Mouse (Mus musculus) hindbrain, embryonic 15.5 days (tissue): ENCODE results near the gene Zfp644. TPM values are rescaled to one million over a fixed set of nuclear protein-coding genes. Genes with fewer than 3 reads are reported as not detected.

Source experiments
- ATAC-seq: fragments of 200-750 bp; cut with Nextera tagmentation; 2 replicates; pipeline ENCODE4 v1.8.0; 2017; ENCODE audit warnings: low read depth, moderate number of reproducible peaks, moderate TSS enrichment; ENCODE audit not compliant: low FRiP score
- H3K27ac ChIP-seq: fragments of 300-500 bp; sonication (generic); replicated peaks from 2 replicates; pipeline ENCODE4 v1.5.1; 2015; ENCODE audit warnings: mild to moderate bottlenecking, inconsistent platforms
- H3K27me3 ChIP-seq: fragments of 300-500 bp; sonication (generic); 2 replicates; pipeline ENCODE4 v1.6.1; 2015; ENCODE audit warnings: control low read depth, inconsistent platforms
- H3K36me3 ChIP-seq: fragments of 300-500 bp; sonication (generic); 2 replicates; pipeline ENCODE4 v1.6.1; 2015; ENCODE audit warnings: control low read depth, inconsistent platforms
- H3K4me1 ChIP-seq: fragments of 300-500 bp; sonication (generic); replicated peaks from 2 replicates; pipeline ENCODE4 v1.6.1; 2015; ENCODE audit warnings: control low read depth, inconsistent platforms
- H3K4me2 ChIP-seq: fragments of 300-500 bp; sonication (generic); 2 replicates; pipeline ENCODE4 v1.6.1; 2015; ENCODE audit warnings: moderate library complexity, mild to moderate bottlenecking, inconsistent platforms
- H3K4me3 ChIP-seq: fragments of 300-500 bp; sonication (generic); 2 replicates; pipeline ENCODE4 v1.5.1; 2015; ENCODE audit warnings: mild to moderate bottlenecking, inconsistent platforms
- H3K9ac ChIP-seq: fragments of 300-500 bp; sonication (generic); 2 replicates; pipeline ENCODE4 v1.6.1; 2015; ENCODE audit warnings: inconsistent platforms
- H3K9me3 ChIP-seq: fragments of 300-500 bp; sonication (generic); 2 replicates; pipeline ENCODE4 v1.6.1; 2016; ENCODE audit warnings: control low read depth, inconsistent platforms
- WGBS: fragments of 180-500 bp; shearing (Covaris S2); methylation state at CpG from one replicate; pipeline ENCODE4 v1.1.7; 2015; 5-methylcytosine and 5-hydroxymethylcytosine counted together
- polyA plus RNA-seq: library from polyadenylated mRNA; unstranded; fragments of >200 nt; fragmentation: Nextera tagmentation; extraction: Ambion mirVana; gene quantifications from 2 replicates; pipeline ENCODE4 v1.2.1, GENCODE M21; 2015

Gene Zfp644
- polyA plus RNA-seq, 1 experiment from 2014 or later, result 58.1 TPM

DNA sequence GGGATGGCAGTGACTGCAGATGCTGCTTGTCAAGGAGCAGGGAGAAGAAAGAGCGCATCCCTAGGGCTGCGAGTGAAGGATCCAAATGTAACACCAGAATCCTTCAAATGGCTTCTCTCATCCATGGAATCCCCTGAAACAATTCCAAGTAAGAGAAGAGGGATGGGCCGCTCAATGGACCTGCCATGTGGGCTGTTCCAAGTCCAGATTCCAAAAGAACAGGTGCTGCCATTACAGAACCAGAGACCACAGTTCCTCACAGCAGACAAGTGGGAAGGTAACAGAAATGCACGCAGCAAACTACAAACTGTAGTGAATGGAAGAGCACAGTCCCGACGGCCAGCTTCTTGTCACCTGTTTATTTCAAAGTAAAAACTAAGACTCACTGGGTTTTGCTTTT, 76.6 kb downstream of the Zfp644 start:
- H3K27me3 ChIP-seq, result no peaks in the 10 kb centered on the region
- ATAC-seq, result no peak
- no peak overlapping the region for H3K4me3 ChIP-seq
- no peak overlapping the region for H3K27ac ChIP-seq
- H3K9me3 ChIP-seq, result no peaks in the 10 kb centered on the region
- H3K9ac ChIP-seq, result no peak overlapping the region
- WGBS, result 87% methylated on average over 6 of the region's 6 CpGs
- H3K4me2 ChIP-seq, result no peak overlapping the region
- H3K4me1 ChIP-seq, result no peaks in the 10 kb centered on the region
- no peaks in the 10 kb centered on the region for H3K36me3 ChIP-seq

DNA sequence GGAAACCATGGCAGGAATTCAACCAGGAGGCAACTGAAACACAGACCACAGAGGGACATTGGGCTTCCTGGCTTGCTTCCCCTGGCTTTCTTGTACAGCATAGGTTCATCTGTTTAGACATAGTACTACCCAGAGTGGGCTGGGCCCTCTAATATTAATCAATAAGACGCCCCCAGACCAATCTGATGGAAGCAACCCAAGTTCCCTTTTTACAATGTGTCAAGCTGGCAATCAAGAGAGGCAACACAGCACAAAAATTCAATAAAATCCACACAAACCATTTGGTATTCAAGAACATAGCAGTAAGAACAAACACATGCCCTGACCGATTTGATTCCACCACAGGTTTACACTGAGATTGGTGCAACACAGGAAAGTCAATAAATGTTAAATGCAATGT, 82.1 kb downstream of the Zfp644 start:
- no peak overlapping the region for H3K4me2 ChIP-seq
- no peaks in the 10 kb centered on the region for H3K27me3 ChIP-seq
- no peak for ATAC-seq
- H3K4me3 ChIP-seq, result no peak overlapping the region
- no peak overlapping the region for H3K9ac ChIP-seq
- H3K9me3 ChIP-seq, result no peaks in the 10 kb centered on the region
- H3K4me1 ChIP-seq, result no peaks in the 10 kb centered on the region
- 96% methylated on average over 2 of the region's 2 CpGs for WGBS
- 0 out of 2 replicates have a peak, but pooled peaks cover 5% of the 10 kb centered on the region for H3K36me3 ChIP-seq
- H3K27ac ChIP-seq, result no peak overlapping the region

DNA sequence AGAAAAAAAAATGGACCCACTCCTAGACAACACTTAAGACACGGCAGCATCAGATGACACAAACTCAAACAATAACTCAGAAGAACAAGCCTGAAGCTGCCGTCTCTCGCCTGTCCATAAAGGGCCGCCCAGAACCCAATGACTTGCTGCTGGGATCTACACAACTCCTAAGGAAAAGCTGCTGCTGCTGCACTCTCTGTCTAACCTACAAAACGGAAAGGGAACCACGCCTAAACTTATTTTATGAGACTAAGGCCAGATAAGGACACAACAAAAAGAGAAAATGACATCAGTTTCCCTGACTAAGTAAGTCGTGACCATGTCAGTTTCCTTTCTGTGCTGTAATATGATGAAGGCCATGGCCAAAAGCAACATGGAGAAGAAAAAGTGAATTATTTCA, 82.5 kb downstream of the Zfp644 start:
- H3K27me3 ChIP-seq, result no peaks in the 10 kb centered on the region
- no peak for ATAC-seq
- no peak overlapping the region for H3K4me2 ChIP-seq
- 0 out of 2 replicates have a peak, but pooled peaks cover 5% of the 10 kb centered on the region for H3K36me3 ChIP-seq
- no peak overlapping the region for H3K27ac ChIP-seq
- H3K9me3 ChIP-seq, result no peaks in the 10 kb centered on the region
- H3K4me3 ChIP-seq, result no peak overlapping the region
- 87% methylated on average over 7 of the region's 7 CpGs for WGBS
- H3K4me1 ChIP-seq, result no peaks in the 10 kb centered on the region
- H3K9ac ChIP-seq, result no peak overlapping the region

DNA sequence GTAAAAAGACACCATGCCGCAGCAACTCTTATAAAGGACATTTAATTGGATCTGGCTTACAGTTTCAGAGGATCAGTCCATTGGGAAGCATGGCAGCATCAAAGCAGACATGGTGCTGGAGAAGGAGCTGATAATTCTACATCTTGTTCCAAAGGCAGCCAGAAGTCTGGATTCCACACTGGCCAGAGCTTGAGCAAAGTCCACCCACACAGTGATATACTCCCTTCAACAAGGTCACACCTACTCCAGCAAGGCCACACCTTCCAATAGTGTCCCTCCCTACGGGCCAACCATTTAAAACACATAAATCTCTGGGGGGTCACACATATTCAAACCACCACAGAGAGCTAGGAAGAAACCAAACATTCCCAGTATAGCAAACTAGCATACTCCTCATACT, 84.9 kb downstream of the Zfp644 start:
- no peak overlapping the region for H3K27ac ChIP-seq
- no peaks in the 10 kb centered on the region for H3K9me3 ChIP-seq
- H3K36me3 ChIP-seq, result 0 out of 2 replicates have a peak, but pooled peaks cover 5% of the 10 kb centered on the region
- 94% methylated on average over 2 of the region's 2 CpGs for WGBS
- no peaks in the 10 kb centered on the region for H3K4me1 ChIP-seq
- H3K4me3 ChIP-seq, result no peak overlapping the region
- H3K4me2 ChIP-seq, result no peak overlapping the region
- no peak for ATAC-seq
- H3K9ac ChIP-seq, result no peak overlapping the region
- no peaks in the 10 kb centered on the region for H3K27me3 ChIP-seq

DNA sequence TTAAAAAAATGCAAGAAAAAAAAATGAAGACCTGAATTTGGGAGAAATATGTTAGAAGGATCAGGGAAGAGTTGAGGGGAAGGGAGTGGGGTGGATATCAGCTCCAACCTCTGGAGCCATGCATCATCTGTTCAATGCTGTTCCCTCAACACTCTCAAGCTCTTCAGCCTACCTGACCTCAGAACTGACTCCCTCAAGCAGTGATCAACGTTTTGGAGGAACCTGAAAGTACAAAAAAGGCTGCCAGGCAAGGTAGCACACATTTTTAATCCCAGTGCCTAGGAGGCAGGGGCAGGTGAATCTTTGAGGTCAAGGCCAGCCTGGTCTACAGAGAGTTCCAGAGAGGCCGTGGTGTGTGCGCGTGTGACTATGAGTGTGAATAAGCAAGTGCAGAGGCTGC, 88.3 kb downstream of the Zfp644 start, which contains the start of gene Gm17304:
Gene Gm17304, plus strand, starts transcription at position 301 of the 400 bp plus-strand sequence.
- peaks cover 5% of the 10 kb centered on the region; the same call in 1 of the 2 replicates for H3K36me3 ChIP-seq
- no peaks in the 10 kb centered on the region for H3K4me1 ChIP-seq
- H3K9me3 ChIP-seq, result no peaks in the 10 kb centered on the region
- no peak within 1 kb of the TSS for H3K4me2 ChIP-seq
- WGBS, result 92% methylated on average over 4 of the region's 4 CpGs
- H3K27me3 ChIP-seq, result no peaks in the 10 kb centered on the region
- H3K9ac ChIP-seq, result no peak within 1 kb of the TSS
- ATAC-seq, result no peak
- H3K27ac ChIP-seq, result no peak within 1 kb of the TSS
- H3K4me3 ChIP-seq, result no peak within 1 kb of the TSS

DNA sequence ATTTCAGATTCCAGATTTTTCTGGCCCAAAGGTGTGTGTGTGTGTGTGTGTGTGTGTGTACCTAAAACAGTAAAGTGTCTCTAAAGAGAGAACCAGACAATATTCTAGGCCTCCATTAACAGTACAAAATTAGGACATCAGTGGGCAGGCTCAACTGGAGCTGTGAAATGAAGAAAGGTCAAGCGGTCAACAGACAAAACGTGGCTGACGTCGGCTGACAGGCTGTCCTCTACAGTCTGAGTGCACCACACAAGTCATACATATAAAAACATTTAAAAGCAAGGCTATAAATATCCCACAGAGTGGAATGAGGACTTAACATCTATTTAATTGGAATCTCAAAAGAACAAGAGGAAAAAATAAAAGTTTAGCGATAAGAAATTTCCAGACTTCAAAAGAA, 90.0 kb downstream of the Zfp644 start:
- 79% methylated on average over 5 of the region's 5 CpGs for WGBS
- peaks cover 5% of the 10 kb centered on the region; the same call in 1 of the 2 replicates for H3K36me3 ChIP-seq
- no peaks in the 10 kb centered on the region for H3K9me3 ChIP-seq
- no peak for ATAC-seq
- H3K4me2 ChIP-seq, result no peak overlapping the region
- no peak overlapping the region for H3K4me3 ChIP-seq
- H3K27me3 ChIP-seq, result no peaks in the 10 kb centered on the region
- no peak overlapping the region for H3K27ac ChIP-seq
- H3K4me1 ChIP-seq, result no peaks in the 10 kb centered on the region
- no peak overlapping the region for H3K9ac ChIP-seq

DNA sequence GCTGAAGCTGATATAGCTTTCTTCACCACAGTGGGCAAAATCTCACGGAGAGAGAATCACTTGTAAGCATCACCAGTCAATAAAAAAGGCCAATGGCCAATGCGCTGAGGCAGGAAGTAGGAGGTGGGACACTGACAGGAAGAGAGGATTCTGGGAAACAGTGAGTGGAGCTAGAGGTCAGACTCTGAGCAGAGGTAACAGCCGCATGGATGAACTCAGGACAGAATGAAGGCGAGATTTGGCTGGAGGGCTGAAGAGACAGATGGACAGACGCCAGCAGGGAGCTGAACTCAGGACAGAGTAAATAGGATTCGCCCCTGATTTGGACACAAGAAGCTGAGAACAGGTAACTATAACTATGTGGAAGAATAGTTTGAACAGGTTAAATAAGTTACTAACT, 92.0 kb downstream of the Zfp644 start:
- 87% methylated on average over 6 of the region's 6 CpGs for WGBS
- H3K27me3 ChIP-seq, result no peaks in the 10 kb centered on the region
- H3K27ac ChIP-seq, result no peak overlapping the region
- no peaks in the 10 kb centered on the region; the same call in 1 of the 2 replicates for H3K36me3 ChIP-seq
- H3K4me1 ChIP-seq, result no peaks in the 10 kb centered on the region
- H3K4me3 ChIP-seq, result no peak overlapping the region
- ATAC-seq, result no peak
- H3K9ac ChIP-seq, result no peak overlapping the region
- no peaks in the 10 kb centered on the region for H3K9me3 ChIP-seq
- H3K4me2 ChIP-seq, result no peak overlapping the region

DNA sequence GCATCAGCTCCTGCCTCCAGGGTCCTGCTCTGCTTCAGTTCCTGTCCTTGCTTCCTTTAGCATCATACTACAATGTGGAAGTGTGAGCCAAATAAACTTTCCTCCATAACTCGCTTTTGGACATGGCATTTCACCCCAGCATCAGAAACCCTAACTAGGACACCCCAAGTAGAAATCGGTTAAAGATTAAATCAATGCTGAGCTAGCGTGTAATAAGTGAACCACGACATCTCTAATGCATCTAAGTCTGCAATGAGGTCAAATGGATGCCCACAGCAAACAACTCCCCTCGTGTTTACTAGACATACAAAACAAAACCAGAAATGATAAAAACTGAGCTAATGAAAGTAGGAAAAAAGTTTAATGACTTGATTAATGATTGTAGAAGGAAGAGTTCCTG, 92.7 kb downstream of the Zfp644 start:
- no peak overlapping the region for H3K4me3 ChIP-seq
- no peaks in the 10 kb centered on the region; the same call in 1 of the 2 replicates for H3K36me3 ChIP-seq
- H3K27me3 ChIP-seq, result no peaks in the 10 kb centered on the region
- H3K4me1 ChIP-seq, result no peaks in the 10 kb centered on the region
- H3K9me3 ChIP-seq, result no peaks in the 10 kb centered on the region
- H3K27ac ChIP-seq, result no peak overlapping the region
- no peak overlapping the region for H3K4me2 ChIP-seq
- no peak for ATAC-seq
- H3K9ac ChIP-seq, result no peak overlapping the region
- 93% methylated on average over 5 of the region's 5 CpGs for WGBS

DNA sequence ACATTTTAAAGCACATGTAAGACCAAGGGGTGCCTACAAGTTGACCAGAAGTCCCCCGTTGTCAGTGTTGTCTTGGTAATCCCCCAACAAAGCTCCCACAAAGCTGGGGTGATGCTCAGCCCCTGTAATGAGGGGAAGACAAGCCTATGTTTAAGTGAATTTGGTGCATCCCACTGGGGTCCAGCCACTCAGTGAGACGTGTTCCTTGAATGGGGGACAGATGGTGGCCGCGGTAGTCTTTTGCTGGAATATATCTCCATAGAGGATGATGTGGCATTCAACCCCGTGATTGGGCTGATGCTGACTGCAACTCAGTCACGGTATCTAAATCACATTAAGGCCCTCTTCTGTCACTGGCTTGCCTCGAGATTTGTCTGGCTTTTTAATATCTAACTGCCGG, 97.6 kb downstream of the Zfp644 start:
- no peaks in the 10 kb centered on the region for H3K27me3 ChIP-seq
- no peak overlapping the region for H3K27ac ChIP-seq
- ATAC-seq, result no peak
- no peaks in the 10 kb centered on the region; the same call in 1 of the 2 replicates for H3K36me3 ChIP-seq
- no peak overlapping the region for H3K4me3 ChIP-seq
- H3K4me2 ChIP-seq, result no peak overlapping the region
- no peaks in the 10 kb centered on the region for H3K4me1 ChIP-seq
- H3K9ac ChIP-seq, result no peak overlapping the region
- WGBS, result 47% methylated on average over 8 of the region's 8 CpGs
- no peaks in the 10 kb centered on the region for H3K9me3 ChIP-seq

DNA sequence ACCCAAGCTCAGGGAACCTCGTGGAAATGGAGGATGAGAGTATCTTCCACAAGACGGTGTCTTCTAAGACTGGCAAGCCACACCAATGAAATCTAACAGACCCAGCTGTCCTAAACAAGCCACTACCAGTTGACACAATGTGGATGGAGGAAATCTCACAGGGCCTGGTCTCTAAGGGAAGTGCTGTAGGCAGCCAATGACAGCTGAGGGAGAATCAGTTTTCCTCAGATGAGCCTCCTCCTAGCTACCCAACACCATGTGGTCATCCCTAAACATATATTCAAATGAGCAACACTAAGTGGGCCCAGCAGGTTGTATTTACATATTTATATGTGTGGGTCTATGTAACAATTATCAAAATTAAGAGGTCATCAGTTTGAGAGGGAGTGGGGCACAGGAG, 99.6 kb downstream of the Zfp644 start:
- no peak overlapping the region for H3K9ac ChIP-seq
- no peaks in the 10 kb centered on the region for H3K27me3 ChIP-seq
- no peak overlapping the region for H3K4me2 ChIP-seq
- no peaks in the 10 kb centered on the region for H3K36me3 ChIP-seq
- no peaks in the 10 kb centered on the region for H3K4me1 ChIP-seq
- H3K9me3 ChIP-seq, result no peaks in the 10 kb centered on the region
- no peak overlapping the region for H3K4me3 ChIP-seq
- H3K27ac ChIP-seq, result no peak overlapping the region
- no peak for ATAC-seq
- 82% methylated on average over 2 of the region's 2 CpGs for WGBS

DNA sequence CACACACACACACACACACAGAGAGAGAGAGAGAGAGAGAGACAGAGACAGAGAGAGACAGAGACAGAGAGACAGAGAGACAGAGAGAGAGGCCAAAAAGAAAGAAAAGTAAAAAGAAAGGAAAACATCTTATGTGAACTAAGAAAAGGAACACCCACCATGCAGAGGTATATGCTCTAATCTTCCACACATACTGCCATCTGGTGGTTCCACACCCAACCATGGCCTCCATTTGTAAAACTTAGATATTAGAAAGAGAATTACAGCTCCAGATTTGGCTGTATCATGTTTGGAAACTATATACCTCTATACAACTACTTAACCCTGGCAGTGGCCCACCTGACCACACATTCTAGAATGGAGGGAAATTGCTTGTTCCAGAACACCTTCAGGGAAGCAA, 102.7 kb downstream of the Zfp644 start:
- no peaks in the 10 kb centered on the region for H3K9me3 ChIP-seq
- no peak overlapping the region for H3K27ac ChIP-seq
- H3K36me3 ChIP-seq, result peaks cover 6% of the 10 kb centered on the region
- no peak for ATAC-seq
- H3K4me3 ChIP-seq, result no peak overlapping the region
- no peaks in the 10 kb centered on the region for H3K4me1 ChIP-seq
- no peak overlapping the region for H3K4me2 ChIP-seq
- H3K9ac ChIP-seq, result no peak overlapping the region
- H3K27me3 ChIP-seq, result no peaks in the 10 kb centered on the region

DNA sequence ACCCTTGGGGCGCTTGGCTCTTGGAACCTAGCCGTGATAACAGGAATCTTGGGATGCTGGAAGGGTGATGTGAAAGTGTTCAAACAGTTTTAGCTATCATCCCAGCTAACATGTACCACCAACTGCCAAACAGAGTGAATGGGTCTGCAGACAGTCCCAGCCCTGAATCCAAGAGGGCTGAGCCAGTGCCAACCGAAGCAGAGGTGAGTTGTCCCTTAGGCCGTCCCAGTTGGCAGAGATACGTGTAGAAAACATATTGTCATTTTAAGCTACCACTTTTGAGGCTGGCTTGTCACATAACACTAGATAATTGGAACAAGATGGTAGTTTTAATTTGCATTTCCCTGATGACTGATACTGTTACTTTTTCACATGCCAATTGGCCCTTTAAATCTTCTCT, 106.4 kb downstream of the Zfp644 start:
- 92% methylated on average over 5 of the region's 5 CpGs for WGBS
- H3K27ac ChIP-seq, result no peak overlapping the region
- H3K4me1 ChIP-seq, result no peaks in the 10 kb centered on the region
- peaks cover 14% of the 10 kb centered on the region for H3K36me3 ChIP-seq
- H3K9me3 ChIP-seq, result no peaks in the 10 kb centered on the region
- no peak overlapping the region for H3K4me2 ChIP-seq
- no peak overlapping the region for H3K9ac ChIP-seq
- H3K27me3 ChIP-seq, result no peaks in the 10 kb centered on the region
- H3K4me3 ChIP-seq, result no peak overlapping the region
- ATAC-seq, result no peak

DNA sequence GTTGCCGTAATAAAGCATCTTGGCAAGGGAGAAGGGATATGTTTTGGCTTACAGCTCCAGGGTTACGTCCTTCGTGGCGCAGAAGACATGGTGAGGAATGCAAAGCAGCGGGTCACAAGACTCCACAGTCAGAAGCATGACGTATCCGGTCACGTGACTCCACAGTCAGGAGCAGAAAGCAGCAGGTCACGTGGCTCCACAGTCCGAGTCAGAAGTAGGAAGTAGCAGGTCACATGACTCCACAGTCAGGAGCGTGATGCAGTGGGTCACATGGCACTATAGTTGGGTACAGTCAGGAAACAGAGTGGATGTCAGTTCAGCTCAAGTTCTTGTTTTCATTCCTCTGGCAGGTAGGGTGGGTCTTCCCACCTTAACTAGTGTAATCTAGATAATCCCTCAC, 107.4 kb downstream of the Zfp644 start:
- no peak overlapping the region for H3K4me3 ChIP-seq
- H3K27ac ChIP-seq, result no peak overlapping the region
- no peaks in the 10 kb centered on the region for H3K27me3 ChIP-seq
- 95% methylated on average over 11 of the region's 11 CpGs for WGBS
- no peaks in the 10 kb centered on the region for H3K9me3 ChIP-seq
- peaks cover 14% of the 10 kb centered on the region for H3K36me3 ChIP-seq
- H3K4me1 ChIP-seq, result no peaks in the 10 kb centered on the region
- H3K9ac ChIP-seq, result no peak overlapping the region
- ATAC-seq, result no peak
- H3K4me2 ChIP-seq, result no peak overlapping the region
